Mouse (Mus musculus): ENCODE results near the gene Gramd1b.

GRCm38 (mm10) chr9:40522156-40522555, 9.0 kb downstream of the Gramd1b start:
- no peak for TF ChIP-seq TAL1 (IDR thresholded peaks at IDR 0.05; ENCODE audit: low read length)
- no peak for TF ChIP-seq GATA1 (IDR thresholded peaks at IDR 0.05; ENCODE audit: low read length)

Measured in erythroblast, embryonic 14.5 days (primary cell).